Mouse (Mus musculus) midbrain, embryonic 16.5 days (tissue): ENCODE results near the gene Htra1. TPM values are rescaled to one million over a fixed set of nuclear protein-coding genes. Genes with fewer than 3 reads are reported as not detected.

ENCODE experiments used
- ATAC-seq: fragments of 200-750 bp; cut with Nextera tagmentation; 2 replicates; pipeline ENCODE4 v1.8.0; 2017; ENCODE audit warnings: moderate TSS enrichment
- H3K27ac ChIP-seq: fragments of 300-500 bp; sonication (generic); 2 replicates; pipeline ENCODE4 v1.5.1; 2014; ENCODE audit warnings: mild to moderate bottlenecking, low read length, mixed read lengths
- H3K27me3 ChIP-seq: fragments of 300-500 bp; sonication (generic); 2 replicates; pipeline ENCODE4 v1.6.1; 2014; ENCODE audit warnings: low read depth, low read length, mixed read lengths; ENCODE audit not compliant: control insufficient read depth, insufficient read depth
- H3K36me3 ChIP-seq: fragments of 300-500 bp; sonication (generic); 2 replicates; pipeline ENCODE4 v1.6.1; 2014; ENCODE audit warnings: mild to moderate bottlenecking, low read length, moderate library complexity, mixed read lengths; ENCODE audit not compliant: control insufficient read depth, insufficient read depth
- H3K4me1 ChIP-seq: fragments of 300-500 bp; sonication (generic); 2 replicates; pipeline ENCODE4 v1.6.1; 2014; ENCODE audit warnings: mild to moderate bottlenecking, low read length, mixed read lengths; ENCODE audit not compliant: control insufficient read depth, insufficient read depth
- H3K4me2 ChIP-seq: fragments of 300-500 bp; sonication (generic); 2 replicates; pipeline ENCODE4 v1.6.1; 2014; ENCODE audit warnings: mild to moderate bottlenecking, low read length, mixed read lengths
- H3K4me3 ChIP-seq: fragments of 300-500 bp; sonication (generic); 2 replicates; pipeline ENCODE4 v1.5.1; 2014; ENCODE audit warnings: low read depth, mild to moderate bottlenecking, low read length, moderate library complexity, mixed read lengths
- H3K9ac ChIP-seq: fragments of 300-500 bp; sonication (generic); 2 replicates; pipeline ENCODE4 v1.6.1; 2014; ENCODE audit warnings: low read depth, low read length, mixed read lengths
- H3K9me3 ChIP-seq: fragments of 300-500 bp; sonication (generic); replicated peaks from 2 replicates; pipeline ENCODE4 v1.6.1; 2014; ENCODE audit warnings: mild to moderate bottlenecking, low read length, mixed read lengths; ENCODE audit not compliant: control insufficient read depth, poor library complexity, severe bottlenecking
- WGBS: fragments of 180-500 bp; shearing (Covaris S2); extraction: QIAGEN DNeasy Blood & Tissue Kit; methylation state at CpG from one replicate; pipeline ENCODE4 v1.1.7; 2014; 5-methylcytosine and 5-hydroxymethylcytosine counted together
- microRNA-seq: library from miRNA; unstranded; fragments of <30 nt; microRNA quantifications from one replicate; pipeline ENCODE4, GENCODE M21; 2017
- polyA plus RNA-seq: library from polyadenylated mRNA; unstranded; fragments of >200 nt; fragmentation: Nextera tagmentation; extraction: Ambion mirVana; gene quantifications from 2 replicates; pipeline ENCODE4 v1.2.1, GENCODE M21; 2015

Gene Htra1
- polyA plus RNA-seq, 1 experiment from 2014 or later, result 15.6 TPM

- H3K4me2 ChIP-seq, result no peak within 1 kb of the TSS
- H3K9me3 ChIP-seq, result no peaks in the 10 kb centered on the region
- H3K36me3 ChIP-seq, result no peaks in the 10 kb centered on the region
- H3K27me3 ChIP-seq, result no peaks in the 10 kb centered on the region
- H3K9ac ChIP-seq, result no peak within 1 kb of the TSS
- H3K4me1 ChIP-seq, result no peaks in the 10 kb centered on the region
- H3K4me3 ChIP-seq, result no peak within 1 kb of the TSS
- WGBS, result 92% methylated on average over 5 of the region's 5 CpGs
- H3K27ac ChIP-seq, result no peak within 1 kb of the TSS
- ATAC-seq, result no peak
These were observed 95.8 kb downstream of the Htra1 start, which contains the start of gene Dmbt1 for GRCm38 (mm10) chr7:131031755-131032154. Gene Dmbt1 (plus strand): TSS chr7:131032053.

Small RNAs within 50 kb of the gene (microRNA-seq; reads per million reads assigned to microRNA genes)
- gene Mir7061, result 0.86 reads per million

Other genes with a start within 250 kb of the Htra1 start
- gene Btbd16, start 162.0 kb upstream of the Htra1 start, polyA plus RNA-seq, result 0.31 TPM in 1 of 2 replicates, not detected in the other
- gene Plekha1, start 70.4 kb upstream of the Htra1 start, polyA plus RNA-seq, result 66.1 and 72.3 TPM in 2 replicates
- not detected in 2 replicates for gene Dmbt1, start 95.9 kb downstream of the Htra1 start, polyA plus RNA-seq
- not detected in 2 replicates for gene 4933402N03Rik, start 210.2 kb downstream of the Htra1 start, polyA plus RNA-seq
- not detected in 2 replicates for gene 5430419D17Rik, start 238.3 kb downstream of the Htra1 start, polyA plus RNA-seq